Mouse (Mus musculus) bone marrow, adult 2 months (tissue): Measurements from ENCODE around the gene Cdr2l.

Experiments
- CTCF ChIP-seq: fragments of 200-500 bp; IDR thresholded peaks from 2 replicates; pipeline ENCODE4 v1.5.1; 2011; ENCODE audit warnings: low read length, control low read depth; ENCODE audit not compliant: control insufficient read depth, insufficient read depth
- POLR2A ChIP-seq: fragments of 200-500 bp; IDR thresholded peaks from 2 replicates; pipeline ENCODE4 v1.6.1; 2011; ENCODE audit warnings: low read depth, mild to moderate bottlenecking, control low read depth, low read length, borderline replicate concordance; ENCODE audit not compliant: control insufficient read depth

- TF ChIP-seq CTCF (no peak), POLR2A (no peak)
These were observed 25.2 kb downstream of the Cdr2l start for GRCm38 (mm10) chr11:115406858-115407401.
